Mouse (Mus musculus): ENCODE results near the gene Gab2.

The Gab2 gene

DNA sequence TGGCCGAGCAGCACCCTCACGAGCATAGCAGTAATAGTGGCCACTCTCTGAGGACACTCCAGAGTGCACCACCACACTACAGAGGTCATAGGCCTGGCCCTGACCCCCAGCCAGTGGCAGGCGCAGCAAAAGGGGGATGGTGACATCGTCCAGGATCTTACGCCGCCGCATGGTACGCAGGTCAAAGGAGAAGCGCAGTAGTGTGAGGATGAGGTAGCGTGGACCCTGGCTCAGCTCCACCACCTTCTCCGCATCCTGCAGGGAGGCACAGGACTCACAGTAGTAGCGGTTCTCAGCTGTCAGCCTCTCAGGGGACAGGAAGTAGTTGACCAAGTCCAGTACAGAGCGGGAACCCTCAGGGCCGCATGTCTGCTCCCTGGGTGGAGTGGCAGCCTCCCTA, 230.2 kb downstream of the Gab2 start:
- DNase-seq (ENCODE audit: inconsistent age in 2 of 2, low spot score in 1 of 2): peak in 1 of 2 experiments; percentile 3

DNA sequence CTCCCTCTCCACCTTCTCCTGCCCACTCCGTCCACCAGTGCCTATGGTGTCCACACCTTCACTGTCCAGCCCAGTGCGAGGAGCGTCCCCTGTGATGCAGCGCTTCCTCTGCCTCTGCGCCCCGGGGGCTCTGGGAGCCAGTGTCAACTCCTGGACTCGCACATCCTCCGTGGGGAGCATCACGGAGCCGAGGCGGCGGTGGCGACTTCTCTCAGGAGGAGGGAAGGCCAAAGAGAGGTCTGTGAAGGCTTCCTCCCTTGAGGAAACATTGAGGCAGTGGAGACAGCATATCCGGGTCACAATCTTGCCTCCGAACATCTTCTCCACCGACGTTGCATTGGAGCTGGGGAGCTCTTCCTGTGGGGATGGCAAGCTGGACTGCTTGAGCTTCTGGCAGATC, 230.8 kb downstream of the Gab2 start:
- DNase-seq (ENCODE audit: inconsistent age in 2 of 2, low spot score in 1 of 2): peak in 1 of 2 experiments; percentile 5

DNA sequence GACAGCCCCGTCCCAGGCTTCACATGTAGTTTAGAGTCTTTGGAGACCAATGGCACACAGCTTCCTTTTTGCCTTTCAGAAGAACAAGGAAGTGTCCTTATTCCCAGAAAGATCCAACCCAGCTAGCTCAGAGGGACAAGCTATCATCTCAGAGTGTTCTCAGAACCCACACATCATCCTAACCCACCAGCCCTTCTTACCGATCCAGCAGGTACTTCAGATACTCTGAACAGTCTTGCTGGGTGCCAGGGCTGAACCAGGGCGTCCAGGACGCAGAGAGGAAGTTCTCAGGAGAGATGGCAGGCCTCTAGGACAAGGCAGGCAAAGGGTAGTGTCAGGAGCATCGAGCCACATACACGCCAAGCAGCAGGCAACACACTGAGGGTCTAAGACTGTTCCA, 231.5 kb downstream of the Gab2 start:
- peak in 1 of 2 experiments; percentile 2 for DNase-seq (ENCODE audit: inconsistent age in 2 of 2, low spot score in 1 of 2)

DNA sequence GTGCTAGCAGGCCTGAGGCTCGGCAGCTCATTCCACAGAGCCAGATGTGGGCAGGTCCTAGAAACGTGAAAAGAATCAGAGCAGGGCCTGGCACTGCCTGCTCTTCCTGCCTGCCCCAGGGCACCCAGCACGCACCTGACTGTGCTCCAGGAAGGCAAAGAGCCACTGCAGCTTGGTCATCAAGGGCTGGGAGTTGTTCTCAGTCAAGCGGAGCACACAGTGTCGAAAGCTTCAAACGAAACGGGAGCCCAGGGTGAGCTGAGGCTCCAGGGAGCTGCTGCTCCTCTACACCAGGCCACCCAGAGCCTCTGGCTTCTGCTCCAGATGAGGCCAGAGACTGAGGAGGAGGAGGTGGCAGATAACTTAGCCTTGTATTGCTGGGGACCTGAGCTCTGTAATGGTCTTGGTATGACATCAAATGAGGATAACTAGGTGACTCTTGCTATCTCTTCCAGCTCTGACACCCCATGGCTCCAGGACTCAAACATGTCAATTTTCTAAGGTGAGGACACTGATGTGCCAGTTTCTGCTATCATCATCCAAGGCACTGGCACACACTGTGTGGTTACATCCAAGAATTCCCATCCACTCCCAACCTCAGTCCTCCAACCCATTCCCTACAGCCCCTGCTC, 232.1 kb downstream of the Gab2 start:
- peak in 1 of 2 experiments; percentile 9 for DNase-seq (ENCODE audit: inconsistent age in 2 of 2, low spot score in 1 of 2)

DNA sequence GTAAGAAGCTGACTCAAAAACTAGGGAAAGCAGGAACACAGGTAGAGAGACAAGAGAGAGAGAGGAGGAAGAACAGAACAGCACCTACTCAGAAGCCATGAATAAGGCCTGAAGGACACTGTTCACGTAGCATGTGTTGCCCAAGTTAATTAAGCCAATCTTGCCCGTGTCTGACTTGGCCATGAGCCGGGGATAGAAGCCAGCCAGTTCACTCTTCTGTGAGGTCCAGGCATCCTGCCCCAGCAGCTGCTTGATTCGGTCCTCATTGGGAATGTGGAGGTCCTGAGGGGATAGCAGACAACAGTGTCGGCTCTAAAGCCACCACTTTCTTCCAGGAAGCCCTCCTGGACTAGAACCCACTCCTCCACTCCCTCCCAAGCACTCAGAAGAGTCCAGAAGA, 233.3 kb downstream of the Gab2 start:
- DNase-seq (ENCODE audit: inconsistent age in 2 of 2, low spot score in 1 of 2): no peak

DNA sequence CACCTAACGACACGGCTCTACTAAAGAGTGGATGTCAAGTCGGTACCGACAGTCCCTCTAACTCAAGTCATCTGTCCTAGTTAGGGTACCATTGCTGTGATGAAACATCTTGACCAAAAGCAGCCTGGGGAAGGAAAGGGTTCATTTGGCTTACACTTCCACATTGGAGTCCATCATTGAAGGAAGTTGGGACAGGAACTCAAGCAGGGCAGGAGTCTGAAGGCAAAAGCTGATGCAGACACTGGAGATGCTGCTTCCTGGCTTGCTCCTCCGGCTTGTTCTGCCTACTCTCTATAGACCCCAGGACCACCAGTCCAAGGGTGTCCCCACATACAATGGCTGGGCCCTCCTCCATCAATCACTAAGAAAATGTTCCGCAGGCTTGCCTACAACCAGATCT, 234.3 kb downstream of the Gab2 start:
- no peak for DNase-seq (ENCODE audit: inconsistent age in 2 of 2, low spot score in 1 of 2)

DNA sequence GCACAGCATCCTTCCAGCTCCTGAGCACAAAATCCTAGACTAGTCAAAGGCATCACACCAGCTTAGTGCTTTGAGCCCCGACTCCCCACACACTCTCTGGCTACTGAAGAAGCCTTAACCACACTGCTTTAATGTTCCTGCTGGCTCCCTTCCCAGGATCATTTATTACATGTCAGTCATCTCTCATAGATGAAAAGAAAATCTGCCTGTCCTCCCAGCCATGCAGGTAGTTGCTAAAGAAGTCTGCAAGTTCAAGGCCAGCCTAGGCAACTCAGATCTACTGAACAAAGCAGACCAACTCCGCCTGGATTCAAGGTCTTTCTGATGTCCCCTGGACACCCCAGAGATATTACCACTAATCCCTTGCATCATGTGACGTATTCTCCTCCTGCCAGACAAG, 236.3 kb downstream of the Gab2 start:
- peak; percentile 73 to 89 for DNase-seq (ENCODE audit: inconsistent age in 2 of 2, low spot score in 1 of 2)

DNA sequence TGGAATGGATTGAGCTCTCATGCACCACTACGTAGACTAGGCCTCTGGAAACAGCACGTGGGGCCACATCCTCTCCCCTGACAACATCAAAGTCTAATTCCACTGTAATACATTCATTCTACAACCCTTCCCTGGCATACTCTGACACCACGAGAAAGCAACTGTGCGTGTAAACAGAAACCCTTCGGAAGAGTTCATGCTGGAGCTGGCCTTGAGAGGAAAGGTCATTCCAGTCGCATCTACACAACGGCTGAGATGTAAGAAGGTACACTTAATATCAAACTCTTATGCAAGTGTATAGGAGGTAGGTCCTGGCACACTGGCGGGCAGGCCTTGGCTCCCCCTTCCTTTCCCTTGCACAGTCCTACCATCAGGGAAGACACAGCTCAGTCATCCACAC, 243.0 kb downstream of the Gab2 start:
- peak; percentile 49 to 68 for DNase-seq (ENCODE audit: inconsistent age in 2 of 2, low spot score in 1 of 2)

DNA sequence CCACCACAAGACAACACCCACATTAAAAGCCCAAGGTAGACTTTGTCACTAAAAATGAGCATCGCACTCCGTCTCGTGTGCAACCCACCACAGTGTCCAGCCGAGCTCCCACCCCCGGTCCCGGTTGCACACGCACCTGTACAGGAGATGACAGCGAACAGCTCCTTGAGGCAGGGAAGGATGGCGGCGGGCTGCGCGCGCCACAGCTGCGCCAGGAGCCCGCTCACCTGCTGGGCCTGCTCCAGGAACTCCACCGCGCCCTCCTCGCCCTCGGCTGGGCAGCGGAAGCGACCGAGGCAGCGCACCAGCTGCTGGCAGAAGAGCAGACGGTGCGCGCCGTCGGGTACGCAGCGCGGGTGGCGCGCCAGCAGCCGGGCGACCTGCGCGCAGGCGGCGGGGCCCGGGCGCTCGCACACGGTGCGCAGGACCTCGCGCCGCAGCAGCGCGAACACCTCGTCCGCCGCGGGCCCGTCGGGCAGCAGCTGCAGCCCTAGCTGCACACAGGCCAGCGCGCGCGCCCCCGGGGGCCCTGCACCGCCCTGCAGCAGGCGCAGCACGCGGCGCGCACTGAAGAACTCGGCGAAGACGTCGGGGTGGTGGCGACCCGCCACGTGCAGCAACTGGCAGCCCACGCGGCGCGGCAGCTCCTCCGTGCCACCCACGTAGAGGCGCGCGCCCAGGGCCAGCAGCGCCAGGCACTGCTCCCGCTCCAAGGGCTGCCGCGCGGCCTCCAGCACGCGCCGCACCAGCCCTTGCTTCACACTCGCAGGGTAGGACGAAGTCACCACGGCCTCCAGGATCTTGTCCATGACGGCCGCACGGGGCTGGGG, 244.0 kb downstream of the Gab2 start:
- DNase-seq (ENCODE audit: inconsistent age in 2 of 2, low spot score in 1 of 2): no peak

DNA sequence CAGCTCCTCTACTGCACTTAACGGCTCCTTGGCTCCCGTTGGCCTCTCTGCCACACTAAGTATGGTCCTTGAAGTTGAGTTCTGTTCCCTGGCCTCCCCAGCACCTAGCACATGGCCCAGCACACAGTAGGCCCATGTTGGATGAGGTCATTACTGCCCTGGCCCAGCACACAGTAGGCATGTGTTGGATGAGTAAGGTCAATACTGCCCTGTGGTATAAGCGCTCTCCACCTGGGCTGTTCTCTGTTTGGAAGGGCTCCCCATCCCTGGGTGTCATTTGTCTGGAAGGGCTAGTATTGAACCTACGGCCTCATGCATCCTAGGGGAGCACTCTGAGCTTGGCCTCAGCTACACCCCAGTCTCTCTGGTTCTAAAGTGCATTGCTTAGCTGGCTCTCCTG, 246.0 kb downstream of the Gab2 start:
- DNase-seq (ENCODE audit: inconsistent age in 2 of 2, low spot score in 1 of 2): no peak

DNA sequence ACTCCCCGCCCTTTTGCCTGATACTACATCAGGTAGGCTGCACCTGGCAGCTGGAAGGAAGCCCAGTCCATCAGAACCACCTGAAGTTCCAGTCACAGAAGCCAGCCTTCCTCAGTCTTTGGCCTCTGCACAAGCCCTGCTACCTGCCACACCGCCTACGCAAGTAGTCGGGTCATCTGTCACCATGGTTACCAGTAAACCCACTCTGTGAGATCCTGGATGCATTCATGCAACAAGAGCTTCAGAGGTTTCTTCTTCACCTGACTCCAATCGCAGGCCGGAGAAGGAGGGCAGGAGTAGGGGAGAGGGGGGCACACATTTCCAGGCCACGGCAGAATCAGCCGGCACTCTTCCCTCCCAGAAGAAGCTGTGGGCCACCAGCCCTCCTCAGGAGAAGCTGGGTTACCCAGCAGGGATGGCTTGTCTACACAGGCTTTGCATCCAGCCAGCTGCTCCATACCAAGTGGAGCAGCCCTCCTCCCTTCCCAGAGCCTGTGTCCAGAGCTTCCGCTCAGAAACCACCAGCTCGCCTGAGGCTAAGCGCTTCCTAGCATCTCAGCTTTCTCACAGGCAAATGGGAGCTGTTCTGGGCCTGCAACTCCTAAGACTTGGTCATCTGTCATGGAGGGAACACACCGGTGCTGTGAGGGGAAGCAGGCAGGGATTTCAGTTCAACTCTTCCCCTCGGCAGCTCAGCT, 247.7 kb downstream of the Gab2 start:
- no peak for DNase-seq (ENCODE audit: inconsistent age in 2 of 2, low spot score in 1 of 2)

DNA sequence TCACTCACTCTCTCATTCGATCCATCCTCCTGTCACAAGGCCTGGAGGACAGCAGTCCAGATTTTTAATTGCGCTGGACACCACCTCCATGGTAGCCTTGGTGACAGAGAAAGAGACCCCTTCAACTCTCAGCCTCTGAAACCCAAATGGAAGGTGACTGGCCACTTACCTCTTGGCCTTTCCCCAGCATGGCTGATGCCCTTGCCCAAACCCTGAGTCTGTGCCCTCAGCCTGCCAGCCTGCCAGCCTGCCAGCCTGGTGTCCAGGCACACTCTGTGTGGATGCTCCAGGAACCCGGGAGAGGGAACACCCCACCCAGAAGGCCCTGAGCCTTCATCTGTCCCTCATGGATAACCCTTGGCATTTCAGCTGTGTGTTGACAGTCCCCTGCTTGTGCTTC, 248.3 kb downstream of the Gab2 start:
- no peak for DNase-seq (ENCODE audit: inconsistent age in 2 of 2, low spot score in 1 of 2)

DNA sequence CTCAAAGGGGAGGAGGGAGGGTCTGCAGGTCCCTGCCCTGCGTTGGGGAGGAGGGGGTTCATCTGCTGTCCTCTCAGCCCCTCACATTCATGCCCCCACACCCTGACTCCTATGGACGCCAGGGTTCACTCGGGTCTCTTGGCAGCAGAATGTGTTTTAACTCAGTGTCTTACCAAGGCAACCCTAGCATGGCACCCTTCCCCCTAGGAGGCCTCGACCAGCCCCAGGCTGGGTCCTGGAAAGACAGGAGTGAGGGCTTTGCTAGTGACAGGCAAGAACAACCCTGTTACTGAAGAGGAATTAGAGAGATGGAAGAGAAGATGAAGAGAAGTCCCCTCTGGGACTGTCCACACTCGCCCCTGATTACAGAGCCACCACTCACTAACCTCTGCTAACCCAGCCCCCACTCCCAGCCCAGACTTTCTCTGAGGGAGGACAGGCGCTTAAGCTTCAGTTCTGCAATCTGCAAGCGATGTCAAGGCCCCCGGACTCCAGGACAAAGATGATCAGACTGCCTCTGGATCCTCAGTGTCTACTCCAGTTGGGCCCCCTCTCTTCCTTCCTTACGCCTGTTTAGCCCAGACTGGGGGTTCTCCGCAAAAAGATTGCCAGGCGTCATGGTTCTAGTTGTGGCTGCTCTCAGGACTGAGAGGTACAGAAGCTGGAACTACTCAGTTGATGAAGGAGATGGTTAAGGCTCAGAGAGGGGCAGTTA, 249.7 kb downstream of the Gab2 start:
- peak; percentile 57 to 76 for DNase-seq (ENCODE audit: inconsistent age in 2 of 2, low spot score in 1 of 2)

DNA sequence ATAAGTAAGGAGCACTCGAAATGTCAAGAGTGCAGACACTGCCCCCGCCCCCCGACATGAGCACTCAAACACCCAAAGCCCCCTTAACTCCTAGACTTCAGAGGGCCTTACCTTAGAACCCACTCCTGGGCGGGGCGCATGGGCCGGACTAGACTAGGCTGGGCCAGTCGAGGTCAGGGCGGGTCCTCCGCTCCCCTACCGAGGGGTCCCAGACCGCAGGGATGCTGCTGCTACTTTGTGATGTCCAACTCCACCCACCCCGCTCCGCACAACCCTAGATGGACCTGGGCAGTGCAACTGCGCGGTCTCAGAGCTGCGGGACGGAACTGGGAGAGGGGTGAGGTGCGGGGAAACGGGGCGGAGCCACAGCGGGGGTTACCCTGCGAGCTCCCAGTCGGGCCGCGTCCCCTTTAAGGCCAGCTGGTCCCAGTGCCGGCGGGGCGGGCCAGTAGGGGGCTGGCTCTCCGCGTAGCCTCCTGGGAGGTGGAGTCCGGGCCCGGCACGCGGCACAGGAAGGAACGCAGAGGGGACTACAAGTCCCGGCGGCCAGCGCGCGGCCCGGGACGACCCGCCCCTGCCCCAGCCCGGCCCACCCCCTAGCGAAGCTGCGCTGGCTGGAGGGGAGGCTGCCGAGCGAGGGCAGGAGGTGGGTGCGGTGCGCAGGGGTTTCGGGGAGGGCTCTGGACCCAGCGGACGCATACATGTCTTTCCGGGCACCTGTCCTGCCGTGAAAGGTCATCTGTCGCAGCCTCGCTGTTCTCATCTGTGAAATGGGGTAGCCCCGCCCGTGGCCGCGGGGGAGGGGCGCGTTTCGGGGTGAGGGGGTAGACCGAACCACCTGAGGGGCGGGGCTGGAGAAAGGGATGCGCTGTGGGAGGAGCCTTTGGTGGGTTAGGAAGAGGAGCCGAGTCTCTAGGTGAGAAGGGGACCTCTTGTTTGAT, 250.6 kb downstream of the Gab2 start, which contains the start of the genes Usp35 and Kctd21:
Usp35 (minus strand) TSS at position 295 of the 941 bp plus-strand sequence.
Kctd21 (plus strand) TSS at position 602 of the 941 bp plus-strand sequence.
- peak; percentile 98 for DNase-seq (ENCODE audit: inconsistent age in 2 of 2, low spot score in 1 of 2)

DNA sequence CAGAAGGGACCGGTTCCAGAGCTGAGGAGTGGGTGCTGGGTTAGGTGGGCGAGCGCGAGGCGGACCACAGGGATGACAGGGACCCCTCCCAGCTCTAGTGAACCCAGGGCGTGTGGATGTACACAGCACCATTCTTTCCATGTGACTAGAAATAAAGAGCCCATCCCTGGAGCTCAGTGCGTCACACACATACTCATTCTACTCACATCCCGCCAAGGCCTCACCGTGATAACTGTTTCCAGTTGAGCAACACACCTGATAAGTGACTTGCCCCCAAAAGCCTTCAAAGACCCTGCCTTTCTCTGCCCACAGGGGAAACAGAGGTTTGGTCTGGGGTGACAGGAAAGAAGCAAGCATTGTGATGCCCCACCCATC, 251.3 kb downstream of the Gab2 start:
- no peak for DNase-seq (ENCODE audit: inconsistent age in 2 of 2, low spot score in 1 of 2)

DNA sequence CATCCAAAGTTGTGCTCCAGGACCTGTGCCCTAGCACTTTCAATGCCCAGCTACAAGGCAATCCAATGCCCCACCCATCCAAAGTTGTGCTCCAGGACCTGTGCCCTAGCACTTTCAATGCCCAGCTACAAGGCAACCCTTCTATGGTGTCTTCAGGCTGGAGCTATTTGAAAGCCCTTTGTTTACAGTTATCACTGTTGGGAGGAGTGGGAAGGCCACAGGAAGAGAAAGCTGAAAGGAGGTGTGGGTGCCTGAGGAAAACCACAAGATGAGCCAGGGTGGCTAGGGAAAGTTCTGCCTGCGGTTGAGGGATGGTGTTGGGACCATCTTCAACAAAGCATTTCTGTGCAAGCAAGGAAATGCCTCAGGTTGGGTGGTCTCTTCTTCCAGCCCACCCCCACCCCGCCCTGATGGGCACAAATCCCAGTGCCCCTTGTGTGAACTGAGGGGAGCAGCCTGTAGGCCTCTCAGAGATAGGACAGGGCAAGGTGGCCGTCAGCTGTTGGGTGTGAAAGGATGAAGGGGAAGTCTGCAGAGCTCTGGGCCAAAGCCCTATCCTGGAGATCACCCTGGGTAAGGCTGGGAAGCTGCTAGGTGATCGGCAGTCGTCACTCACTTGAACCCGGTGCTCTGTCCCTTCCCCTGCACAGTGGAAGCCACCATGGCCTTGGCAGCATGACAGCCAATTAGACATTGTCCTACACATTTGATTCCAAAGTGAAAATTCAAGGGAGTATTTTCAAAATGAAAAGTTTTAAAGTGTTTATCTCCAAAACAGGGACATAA, 251.9 kb downstream of the Gab2 start:
- DNase-seq (ENCODE audit: inconsistent age in 2 of 2, low spot score in 1 of 2): peak in 1 of 2 experiments; percentile 40

DNA sequence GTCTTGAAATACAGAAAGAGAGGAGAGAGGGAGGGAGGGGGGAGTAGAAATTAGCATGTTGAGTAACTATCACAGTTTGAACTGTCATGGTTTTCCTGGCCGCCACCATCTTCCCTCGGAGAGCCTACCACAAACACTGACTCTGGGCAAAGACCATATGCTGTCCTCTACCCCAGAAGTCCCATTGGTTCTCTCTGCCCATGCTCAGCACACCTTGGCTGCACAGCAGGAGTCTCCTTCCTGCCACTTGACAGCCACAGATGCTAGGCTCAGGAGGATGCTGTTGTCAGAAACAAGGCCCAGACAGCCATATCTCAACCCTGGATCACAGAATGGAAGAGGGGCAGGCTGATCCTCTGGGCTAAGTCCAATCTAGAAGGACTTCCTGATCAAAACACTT, 253.0 kb downstream of the Gab2 start:
- no peak for DNase-seq (ENCODE audit: inconsistent age in 2 of 2, low spot score in 1 of 2)

DNA sequence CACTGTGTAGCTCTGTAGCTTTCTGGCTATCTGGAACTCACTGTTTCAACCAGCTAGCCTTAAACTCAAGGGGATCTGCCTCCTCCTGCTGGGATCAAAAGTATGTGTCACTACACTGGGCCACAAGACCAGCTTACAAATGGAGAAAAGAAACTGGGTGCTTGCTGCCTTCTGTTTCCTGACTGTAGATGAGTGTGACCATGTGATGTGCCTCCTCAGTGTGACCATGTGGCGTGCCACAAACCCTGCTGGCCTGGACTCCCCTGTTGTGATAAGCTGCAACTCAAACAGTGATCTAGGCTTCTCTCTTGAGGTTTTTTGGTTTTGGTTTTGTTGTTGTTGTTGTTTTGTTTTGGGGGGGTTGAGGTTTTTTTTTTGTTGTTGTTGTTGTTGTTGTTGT, 255.3 kb downstream of the Gab2 start:
- no peak for DNase-seq (ENCODE audit: inconsistent age in 2 of 2, low spot score in 1 of 2)

DNA sequence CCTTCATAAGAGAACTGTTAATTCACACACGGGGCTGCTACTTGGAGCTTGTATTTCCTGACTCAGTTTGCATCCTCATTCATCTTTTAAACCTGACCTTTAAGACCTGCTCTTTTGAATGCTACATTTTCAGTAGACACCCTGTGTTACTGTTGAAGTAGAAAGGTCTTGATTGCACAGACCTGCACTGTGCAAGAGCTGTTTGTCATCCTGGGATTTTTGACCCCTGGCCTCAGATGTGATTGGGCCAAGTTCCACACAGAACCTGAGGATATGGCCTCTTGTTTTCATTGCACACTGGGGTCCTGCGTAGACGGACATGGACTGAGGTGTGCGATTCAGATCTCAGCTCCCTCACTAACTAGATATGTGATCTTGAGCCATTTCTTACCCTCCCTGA, 257.2 kb downstream of the Gab2 start:
- no peak for DNase-seq (ENCODE audit: inconsistent age in 2 of 2, low spot score in 1 of 2)

Data from adrenal gland, adult (tissue).